Mouse (Mus musculus) C2C12 (cell line): Measurements from ENCODE around the gene Gm5134. TPM values are rescaled to one million over a fixed set of nuclear protein-coding genes. Genes with fewer than 3 reads are reported as not detected.

ENCODE experiments used
- H3K27me3 ChIP-seq: one replicate; pipeline ENCODE4 v1.6.1; 2011; ENCODE audit not compliant: control insufficient read depth, insufficient read depth, insufficient read length
- H3K36me3 ChIP-seq: one replicate; pipeline ENCODE4 v1.6.1; 2011; ENCODE audit not compliant: control insufficient read depth, insufficient read depth
- H3K4me3 ChIP-seq: one replicate; pipeline ENCODE4 v1.5.1; 2011; ENCODE audit warnings: mild to moderate bottlenecking, control low read depth; ENCODE audit not compliant: poor library complexity, insufficient read depth, severe bottlenecking
- H3K79me2 ChIP-seq: one replicate; pipeline ENCODE4 v1.6.1; 2011; ENCODE audit not compliant: control insufficient read depth, insufficient read depth
- H3K79me3 ChIP-seq: one replicate; pipeline ENCODE4 v1.6.1; 2011; ENCODE audit warnings: low read depth, control low read depth
- H3ac ChIP-seq: one replicate; pipeline ENCODE3; 2011; ENCODE audit warnings: low read depth; ENCODE audit not compliant: control insufficient read depth, insufficient read length
- CEBPB ChIP-seq: IDR thresholded peaks from one replicate; pipeline ENCODE4 v1.6.1; 2011; ENCODE audit warnings: low read depth, mild to moderate bottlenecking, control low read depth, moderate library complexity
- CTCF ChIP-seq: IDR thresholded peaks from one replicate; pipeline ENCODE4 v1.5.1; 2011; ENCODE audit not compliant: control insufficient read depth, insufficient read depth, insufficient read length
- FOSL1 ChIP-seq: IDR thresholded peaks from one replicate; pipeline ENCODE4 v1.8.0; 2011; ENCODE audit warnings: mild to moderate bottlenecking, low read length; ENCODE audit not compliant: poor library complexity, insufficient read depth, severe bottlenecking
- MAX ChIP-seq: IDR thresholded peaks from one replicate; pipeline ENCODE4 v1.6.1; 2011; ENCODE audit warnings: mild to moderate bottlenecking, control low read depth
- MYOD1 ChIP-seq: IDR thresholded peaks from one replicate; pipeline ENCODE4 v1.6.1; 2011; ENCODE audit warnings: low read depth; ENCODE audit not compliant: control insufficient read depth, insufficient read length
- MYOG ChIP-seq: IDR thresholded peaks from one replicate; pipeline ENCODE4 v1.6.1; 2011; ENCODE audit not compliant: control insufficient read depth, insufficient read length; ENCODE audit errors: extremely low read depth
- USF1 ChIP-seq: IDR thresholded peaks from one replicate; pipeline ENCODE4 v1.6.1; 2011; ENCODE audit warnings: low read depth, mild to moderate bottlenecking, control low read depth, moderate library complexity
- polyA plus RNA-seq: library from polyadenylated mRNA; unstranded; fragments of >200 nt; fragmentation: generic; extraction: Trizol; gene quantifications from one replicate; pipeline ENCODE4 v1.2.1, GENCODE M21; 2012; ENCODE audit warnings: missing spikeins

The Gm5134 gene
- polyA plus RNA-seq, 1 experiment = not detected

- Histone ChIP-seq H3K79me3 (peaks cover 37% of the 10 kb centered on the region), H3ac (no peak overlapping the region), H3K4me3 (peak overlapping the region; percentile 96), H3K36me3 (peaks cover 15% of the 10 kb centered on the region), H3K27me3 (no peaks in the 10 kb centered on the region), H3K79me2 (peaks cover 43% of the 10 kb centered on the region)
- TF ChIP-seq CEBPB (no peak), USF1 (no peak), CTCF (no peak), MAX (no peak), MYOG (no peak)
Observed at GRCm38 (mm10) chr10:76031511-76032401, 77.4 kb downstream of the Gm5134 start.

- Histone ChIP-seq H3K79me2 (peaks cover 51% of the 10 kb centered on the region), H3K36me3 (peaks cover 23% of the 10 kb centered on the region), H3K79me3 (peaks cover 44% of the 10 kb centered on the region), H3K4me3 (peak within 1 kb of the TSS; percentile 96), H3ac (peak within 1 kb of the TSS; percentile 100), H3K27me3 (no peaks in the 10 kb centered on the region)
- TF ChIP-seq USF1 (peak; percentile 11), MAX (peak; percentile 34), MYOG (no peak), MYOD1 (no peak), CEBPB (no peak), FOSL1 (no peak), CTCF (peak; percentile 78)
Observed at GRCm38 (mm10) chr10:76032402-76033118, 78.2 kb downstream of the Gm5134 start, which contains the start of gene Zfp280b. TSS of gene Zfp280b (plus strand) at chr10:76032650.

GRCm38 (mm10) chr10:76033119-76033455 is 78.8 kb downstream of the Gm5134 start:
- H3K36me3 ChIP-seq = peaks cover 28% of the 10 kb centered on the region
- H3K4me3 ChIP-seq = peak overlapping the region; percentile 96
- peak overlapping the region; percentile 100 for H3ac ChIP-seq
- H3K79me2 ChIP-seq = peaks cover 56% of the 10 kb centered on the region
- no peaks in the 10 kb centered on the region for H3K27me3 ChIP-seq
- TF ChIP-seq MYOG (no peak), CTCF (no peak), MAX (no peak), USF1 (no peak), MYOD1 (no peak), FOSL1 (no peak), CEBPB (no peak)
- H3K79me3 ChIP-seq = peaks cover 47% of the 10 kb centered on the region

- no peaks in the 10 kb centered on the region for H3K27me3 ChIP-seq
- H3K79me2 ChIP-seq = peaks cover 66% of the 10 kb centered on the region
- no peak overlapping the region for H3K4me3 ChIP-seq
- no peak for TF ChIP-seq CTCF
- TF ChIP-seq MAX = no peak
- peaks cover 49% of the 10 kb centered on the region for H3K79me3 ChIP-seq
- no peak overlapping the region for H3ac ChIP-seq
- peaks cover 38% of the 10 kb centered on the region for H3K36me3 ChIP-seq
Observed at GRCm38 (mm10) chr10:76034001-76034600, 79.8 kb downstream of the Gm5134 start.

- Histone ChIP-seq H3K4me3 (no peak overlapping the region), H3K36me3 (peaks cover 50% of the 10 kb centered on the region)
Observed at GRCm38 (mm10) chr10:76035277-76035676, 81.0 kb downstream of the Gm5134 start.

More at GRCm38 (mm10) chr10:76035277-76035676, 81.0 kb downstream of the Gm5134 start:
- no peaks in the 10 kb centered on the region for H3K27me3 ChIP-seq
- peaks cover 51% of the 10 kb centered on the region for H3K79me3 ChIP-seq
- peaks cover 77% of the 10 kb centered on the region for H3K79me2 ChIP-seq
- TF ChIP-seq FOSL1 = no peak
- no peak for TF ChIP-seq USF1
- no peak for TF ChIP-seq MAX
- TF ChIP-seq CEBPB = no peak
- TF ChIP-seq MYOD1 = no peak
- no peak for TF ChIP-seq CTCF
- TF ChIP-seq MYOG = no peak
- H3ac ChIP-seq = no peak overlapping the region
